Mouse (Mus musculus): ENCODE results near the gene Gm1553. TPM values are rescaled to one million over a fixed set of nuclear protein-coding genes. Genes with fewer than 3 reads are reported as not detected.

Gm1553 gene
- polyA plus RNA-seq (2016; fragmentation: Nextera tagmentation; extraction: Ambion mirVana), result not detected in 2 replicates

GRCm38 (mm10) chr10:82492518-82492917, at the start of gene Gm1553:
Gene Gm1553 (minus strand): TSS chr10:82492618.
- Histone ChIP-seq H3K9ac (no peak within 1 kb of the TSS), H3K36me3 (no peaks in the 10 kb centered on the region), H3K27me3 (no peaks in the 10 kb centered on the region), H3K27ac (no peak within 1 kb of the TSS), H3K9me3 (replicated peaks) (no peaks in the 10 kb centered on the region), H3K4me3 (no peak within 1 kb of the TSS), H3K4me2 (replicated peaks) (no peak within 1 kb of the TSS), H3K4me1 (no peaks in the 10 kb centered on the region)
- WGBS, result 90% methylated on average over 2 of the region's 2 CpGs
- no peak for ATAC-seq (ENCODE audit: low FRiP score)

Other genes starting within 250 kb of the Gm1553 start
- not detected in 2 replicates for gene 4932415D10Rik, start 176.0 kb downstream of the Gm1553 start, polyA plus RNA-seq (2016; fragmentation: Nextera tagmentation; extraction: Ambion mirVana)
- gene Gm4924, start 138.4 kb downstream of the Gm1553 start, polyA plus RNA-seq (2016; fragmentation: Nextera tagmentation; extraction: Ambion mirVana), result 13.5 and 15.5 TPM in 2 replicates
- gene 1190007I07Rik, start 130.6 kb upstream of the Gm1553 start, polyA plus RNA-seq (2016; fragmentation: Nextera tagmentation; extraction: Ambion mirVana), result 31.0 and 31.2 TPM in 2 replicates
- gene Tdg, start 137.2 kb upstream of the Gm1553 start, polyA plus RNA-seq (2016; fragmentation: Nextera tagmentation; extraction: Ambion mirVana), result 247 and 255 TPM in 2 replicates
- gene Glt8d2, start 198.0 kb upstream of the Gm1553 start, polyA plus RNA-seq (2016; fragmentation: Nextera tagmentation; extraction: Ambion mirVana), result 6.1 and 7.6 TPM in 2 replicates
- gene Hcfc2, start 203.5 kb upstream of the Gm1553 start, polyA plus RNA-seq (2016; fragmentation: Nextera tagmentation; extraction: Ambion mirVana), result 49.0 and 50.1 TPM in 2 replicates

Data from hindbrain, embryonic 12.5 days (tissue).